ENCODE assay signal across 8 mouse cellular contexts in the genomic region with DNA sequence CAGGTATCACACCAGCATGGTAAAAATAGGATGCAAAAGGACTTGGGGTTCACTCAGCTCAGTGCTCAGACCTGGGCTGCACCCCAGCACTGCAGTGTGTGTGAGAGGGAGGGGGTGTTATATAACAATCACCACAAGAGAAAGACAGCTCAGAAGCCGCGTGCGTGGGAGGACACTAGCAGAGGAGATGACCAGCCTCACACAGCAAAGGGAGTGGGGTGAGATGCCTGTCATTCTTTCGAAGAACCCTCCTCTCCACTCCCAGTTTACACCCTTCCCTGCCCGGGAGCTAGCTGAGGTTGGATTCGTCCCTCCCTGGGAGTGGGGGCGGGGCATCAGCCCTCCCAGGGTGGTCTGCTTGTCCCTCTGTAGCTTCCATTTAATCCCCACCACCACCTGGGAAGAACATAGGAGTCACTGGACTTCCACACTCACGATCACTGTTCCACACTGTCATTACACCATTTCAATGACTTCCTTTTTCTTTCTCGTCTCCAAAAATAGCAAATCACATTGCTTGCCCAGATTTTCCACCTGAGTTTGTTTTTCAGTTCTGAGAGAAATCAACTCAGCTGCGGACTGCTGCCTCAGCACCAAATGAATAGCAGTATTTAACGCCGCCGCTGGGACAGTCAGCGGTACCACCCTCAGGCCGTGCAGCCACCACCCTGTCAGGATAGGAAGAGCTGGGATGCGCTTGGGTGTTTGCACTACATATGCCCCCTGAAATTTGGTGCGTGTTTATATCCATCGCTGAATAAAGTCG. TPM values are rescaled to one million over a fixed set of nuclear protein-coding genes. Genes with fewer than 3 reads are reported as not detected.
DNase-seq lines count a peak whose midpoint lies in the region; ATAC-seq and TF ChIP-seq lines count a peak whose summit lies in the region.

No protein-coding gene starts in this region.

- H3K36me3 ChIP-seq in forebrain, embryonic 10.5 days (replicated peaks), result no peaks in the 10 kb centered on the region
- no peaks in the 10 kb centered on the region for H3K36me3 ChIP-seq in heart, embryonic 15.5 days
- no peaks in the 10 kb centered on the region for H3K36me3 ChIP-seq in liver, adult 2 months (ENCODE audit: control insufficient read depth, insufficient read depth, low read length)
- H3K36me3 ChIP-seq in midbrain, embryonic 16.5 days (ENCODE audit: control insufficient read depth, insufficient read depth, low read length), result no peaks in the 10 kb centered on the region

- H3K4me2 ChIP-seq in heart, embryonic 15.5 days, result peak overlapping the region; percentile 65
- H3K4me2 ChIP-seq in midbrain, embryonic 16.5 days (ENCODE audit: low read length), result peak overlapping the region; percentile 49

- H3K9ac ChIP-seq in heart, embryonic 15.5 days, result peak overlapping the region; percentile 42
- H3K9ac ChIP-seq in liver, adult 2 months (ENCODE audit: low read depth, low read length), result peak overlapping the region; percentile 35; the same call in 1 of the 2 replicates
- H3K9ac ChIP-seq in midbrain, embryonic 16.5 days (ENCODE audit: low read depth, low read length), result peak overlapping the region; percentile 40; the same call in 1 of the 2 replicates

- H3K4me3 ChIP-seq in forebrain, embryonic 10.5 days, result peak overlapping the region; percentile 24
- H3K4me3 ChIP-seq in heart, embryonic 15.5 days, result peak overlapping the region; percentile 41
- no peak overlapping the region; the same call in 1 of the 2 replicates for H3K4me3 ChIP-seq in liver, adult 2 months (ENCODE audit: insufficient read depth, low read depth, low read length)
- H3K4me3 ChIP-seq in midbrain, embryonic 16.5 days (ENCODE audit: low read depth, low read length), result peak overlapping the region; percentile 25

- no peak overlapping the region for H3K27ac ChIP-seq in forebrain, embryonic 10.5 days
- peak overlapping the region; percentile 31; the same call in 1 of the 2 replicates for H3K27ac ChIP-seq in heart, embryonic 15.5 days
- H3K27ac ChIP-seq in liver, adult 2 months (replicated peaks; ENCODE audit: insufficient read depth, low read depth, low read length), result no peak overlapping the region
- H3K27ac ChIP-seq in midbrain, embryonic 16.5 days (ENCODE audit: low read length), result peak overlapping the region; percentile 1; the same call in 1 of the 2 replicates

- no peak for TF ChIP-seq POLR2A in liver, adult 2 months (IDR thresholded peaks at IDR 0.05; ENCODE audit: extremely low read depth, insufficient read depth, low read length)

- peak; percentile 17 for DNase-seq in urinary bladder, postnatal 25 days (ENCODE audit: low spot score)
- DNase-seq in urinary bladder, postnatal 4 days (ENCODE audit: low spot score in 2 of 2), result no peak
- no peak for DNase-seq in forebrain, embryonic 10.5 days (ENCODE audit: extremely low spot score, low spot score)
- peak; percentile 65 for DNase-seq in kidney, postnatal 10 days
- no peak for DNase-seq in liver, adult 2 months (ENCODE audit: extremely low read depth, low read depth, low spot score)
- DNase-seq in testis, postnatal 10 days (ENCODE audit: low spot score), result peak; percentile 68

- peak; percentile 68 for ATAC-seq in heart, embryonic 15.5 days (replicated peaks; ENCODE audit: insufficient number of reproducible peaks, insufficient read depth, low FRiP score, low read depth)
- peak; percentile 36; the same call in 1 of the 2 replicates for ATAC-seq in midbrain, embryonic 16.5 days

- WGBS in forebrain, embryonic 10.5 days, result 4% methylated on average over 19 of the region's 19 CpGs
- WGBS in heart, embryonic 15.5 days, result 5% methylated on average over 19 of the region's 19 CpGs
- WGBS in liver, adult 2 months, result 13% methylated on average over 19 of the region's 19 CpGs
- WGBS in midbrain, embryonic 16.5 days, result 3% methylated on average over 19 of the region's 19 CpGs

- peaks cover 14% of the 10 kb centered on the region for H3K4me1 ChIP-seq in forebrain, embryonic 10.5 days
- peaks cover 18% of the 10 kb centered on the region for H3K4me1 ChIP-seq in heart, embryonic 15.5 days (replicated peaks)
- H3K4me1 ChIP-seq in liver, adult 2 months (ENCODE audit: control insufficient read depth, insufficient read depth, low read length), result peaks cover 3% of the 10 kb centered on the region; the same call in 1 of the 2 replicates
- no peaks in the 10 kb centered on the region; the same call in 1 of the 2 replicates for H3K4me1 ChIP-seq in midbrain, embryonic 16.5 days (ENCODE audit: control insufficient read depth, insufficient read depth, low read length)

- no peaks in the 10 kb centered on the region for H3K79me2 ChIP-seq in liver, adult 2 months (ENCODE audit: control insufficient read depth, insufficient read depth, low read length)

- H3K27me3 ChIP-seq in forebrain, embryonic 10.5 days (ENCODE audit: poor library complexity, severe bottlenecking), result peaks cover 27% of the 10 kb centered on the region
- H3K27me3 ChIP-seq in heart, embryonic 15.5 days, result no peaks in the 10 kb centered on the region
- H3K27me3 ChIP-seq in liver, adult 2 months (ENCODE audit: control insufficient read depth, insufficient read depth, low read length), result no peaks in the 10 kb centered on the region
- no peaks in the 10 kb centered on the region for H3K27me3 ChIP-seq in midbrain, embryonic 16.5 days (ENCODE audit: control insufficient read depth, insufficient read depth, low read depth, low read length)

- no peaks in the 10 kb centered on the region for H3K9me3 ChIP-seq in forebrain, embryonic 10.5 days
- H3K9me3 ChIP-seq in heart, embryonic 15.5 days (replicated peaks), result no peaks in the 10 kb centered on the region
- no peaks in the 10 kb centered on the region for H3K9me3 ChIP-seq in midbrain, embryonic 16.5 days (replicated peaks; ENCODE audit: control insufficient read depth, low read length, poor library complexity, severe bottlenecking)

- TF ChIP-seq CTCF in liver, adult 2 months (IDR thresholded peaks at IDR 0.05; ENCODE audit: low read depth, low read length), result no peak

RNA-seq across cellular contexts. Expression of gene Aak1, which starts 26.8 kb away (rescaled TPM):
- polyA plus RNA-seq in forebrain, embryonic 10.5 days (2016; fragmentation: Nextera tagmentation; extraction: Ambion mirVana), result 11.4 and 13.6 TPM in 2 replicates
- polyA plus RNA-seq in heart, embryonic 15.5 days (2015; fragmentation: Nextera tagmentation; extraction: Ambion mirVana), result 16.6 and 21.8 TPM in 2 replicates
- total RNA-seq in liver, adult 2 months (2014; rRNA removed), result 2.6 and 5.8 TPM in 2 replicates
- polyA plus RNA-seq in liver, adult 2 months (2012; rRNA removed), result 5.2 and 7.2 TPM in 2 replicates
- 44.6 and 47.8 TPM in 2 replicates for polyA plus RNA-seq in midbrain, embryonic 16.5 days (2015; fragmentation: Nextera tagmentation; extraction: Ambion mirVana)

RNA-seq across cellular contexts. Expression of gene Anxa4, which starts 29.1 kb away (rescaled TPM):
- polyA plus RNA-seq in forebrain, embryonic 10.5 days (2016; fragmentation: Nextera tagmentation; extraction: Ambion mirVana), result 4.2 TPM in 2 replicates
- 26.3 and 32.3 TPM in 2 replicates for polyA plus RNA-seq in heart, embryonic 15.5 days (2015; fragmentation: Nextera tagmentation; extraction: Ambion mirVana)
- 49.1 and 57.6 TPM in 2 replicates for total RNA-seq in liver, adult 2 months (2014; rRNA removed)
- 31.2 and 31.7 TPM in 2 replicates for polyA plus RNA-seq in liver, adult 2 months (2012; rRNA removed)
- polyA plus RNA-seq in midbrain, embryonic 16.5 days (2015; fragmentation: Nextera tagmentation; extraction: Ambion mirVana), result 4.6 TPM in 2 replicates

Comparison
In these comparisons a context has a peak if more than half of its experiments do, and no peak if none do; other contexts are left out.
1. DNase-seq: peak in urinary bladder, postnatal 25 days (single experiment), kidney, postnatal 10 days (single experiment) and testis, postnatal 10 days (single experiment); none in urinary bladder, postnatal 4 days (0 of 2), forebrain, embryonic 10.5 days (single experiment) and liver, adult 2 months (single experiment).
2. H3K27ac ChIP-seq: peak in heart, embryonic 15.5 days (single experiment) and midbrain, embryonic 16.5 days (single experiment); none in forebrain, embryonic 10.5 days (single experiment) and liver, adult 2 months (single experiment).
3. Peak in every context shown above with its lines, with median percentiles within 50 percentile points of each other: H3K9ac ChIP-seq.